Mouse (Mus musculus): ENCODE data around the gene Max. TPM values are rescaled to one million over a fixed set of nuclear protein-coding genes. Genes with fewer than 3 reads are reported as not detected.

Max gene
- polyA plus RNA-seq (2012; fragmentation: generic; extraction: Trizol) = 10 to 100 TPM; 13.0 to 35.1 TPM

GRCm38 (mm10) chr12:76961932-76962891 is at the start of gene Max:
Max (minus strand) TSS chr12:76962201.

Other genes starting within 250 kb of the Max start
- gene Churc1, start 196.7 kb downstream of the Max start, polyA plus RNA-seq (2012; fragmentation: generic; extraction: Trizol) = 100 to 1,000 TPM in 1 of 2 experiments, 10 to 100 TPM in 1; 64.3 to 154 TPM
- 10 to 100 TPM; 17.9 to 20.2 TPM for gene Fntb, start 196.6 kb downstream of the Max start, polyA plus RNA-seq (2012; fragmentation: generic; extraction: Trizol)
- not detected for gene Gpx2, start 166.6 kb downstream of the Max start, polyA plus RNA-seq (2012; fragmentation: generic; extraction: Trizol)
- gene Rab15, start 139.3 kb downstream of the Max start, polyA plus RNA-seq (2012; fragmentation: generic; extraction: Trizol) = not detected

Measured in C3H10T1/2 (cell line).